Mouse (Mus musculus): ENCODE results near the gene Rasgef1c.

The Rasgef1c gene

GRCm38 (mm10) chr11:49901659-49902458, at the start of gene Rasgef1c:
Rasgef1c (plus strand) TSS chr11:49901835.
- DNase-seq (ENCODE audit: low spot score) = peak; percentile 85

GRCm38 (mm10) chr11:49855144-49855543, 46.5 kb upstream of the Rasgef1c start:
- DNase-seq (ENCODE audit: low spot score) = no peak

DNA sequence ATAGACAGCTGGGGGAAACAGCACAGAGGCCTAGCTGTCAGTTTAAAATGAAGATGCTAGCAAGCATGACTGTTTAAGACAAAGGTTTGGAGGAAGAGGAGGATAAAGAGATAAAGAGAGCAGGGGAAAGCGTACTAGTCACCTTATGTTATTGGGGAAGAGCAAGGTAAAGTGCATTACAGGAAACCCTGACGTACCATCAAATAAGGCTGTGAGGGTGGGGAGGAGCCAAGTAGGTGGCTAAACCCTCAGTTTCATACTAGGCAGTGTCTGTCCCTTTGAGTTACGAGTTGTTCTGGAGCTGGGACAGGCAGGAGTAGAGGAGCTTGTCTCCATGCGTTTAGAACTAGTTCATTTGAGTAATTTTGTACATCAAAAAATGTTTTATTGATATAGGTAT, 40.5 kb upstream of the Rasgef1c start:
- DNase-seq (ENCODE audit: low spot score) = no peak

GRCm38 (mm10) chr11:49863926-49864325, 37.7 kb upstream of the Rasgef1c start:
- DNase-seq (ENCODE audit: low spot score) = no peak

GRCm38 (mm10) chr11:49867320-49867719, 34.3 kb upstream of the Rasgef1c start:
- no peak for DNase-seq (ENCODE audit: low spot score)

DNA sequence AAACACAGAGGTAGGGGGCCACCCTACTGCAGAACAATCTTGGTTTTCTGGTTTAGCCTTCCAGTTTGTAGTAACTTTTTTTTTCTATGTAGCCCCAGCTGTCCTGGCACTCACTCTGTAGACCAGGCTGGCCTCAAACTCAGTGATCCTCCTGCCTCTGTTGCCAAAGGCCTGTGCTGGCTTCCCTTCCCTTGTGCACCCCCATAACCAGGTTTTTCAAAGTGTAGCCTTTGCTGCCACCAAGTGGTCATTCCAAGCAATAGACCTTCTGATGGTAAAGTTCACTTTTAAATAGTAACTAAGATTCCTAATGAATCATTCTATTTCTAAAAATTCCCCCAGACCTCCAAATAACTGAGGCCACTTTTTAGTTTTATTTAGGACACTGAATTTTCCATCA, 31.9 kb upstream of the Rasgef1c start:
- DNase-seq (ENCODE audit: low spot score) = peak; percentile 82

- DNase-seq (ENCODE audit: low spot score) = peak; percentile 85
These were observed 29.7 kb upstream of the Rasgef1c start for GRCm38 (mm10) chr11:49871914-49872313.

DNA sequence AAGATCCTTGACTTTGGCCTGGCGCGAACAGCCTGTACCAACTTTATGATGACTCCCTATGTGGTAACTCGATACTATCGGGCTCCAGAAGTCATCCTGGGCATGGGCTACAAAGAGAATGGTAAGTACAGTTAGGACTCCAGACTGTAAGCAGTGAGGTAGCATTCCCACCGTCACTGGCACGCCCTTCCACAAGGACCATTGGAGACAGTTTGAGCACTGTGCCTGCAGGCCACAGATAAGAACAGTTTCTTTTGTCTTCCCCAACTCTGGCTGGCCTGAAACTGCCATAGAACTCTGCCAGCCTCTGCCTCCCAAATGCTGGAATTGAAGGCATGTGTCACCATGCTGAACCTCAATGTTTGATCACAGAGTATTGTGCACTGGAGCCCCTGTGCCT, 28.9 kb upstream of the Rasgef1c start:
- no peak for DNase-seq (ENCODE audit: low spot score)

DNA sequence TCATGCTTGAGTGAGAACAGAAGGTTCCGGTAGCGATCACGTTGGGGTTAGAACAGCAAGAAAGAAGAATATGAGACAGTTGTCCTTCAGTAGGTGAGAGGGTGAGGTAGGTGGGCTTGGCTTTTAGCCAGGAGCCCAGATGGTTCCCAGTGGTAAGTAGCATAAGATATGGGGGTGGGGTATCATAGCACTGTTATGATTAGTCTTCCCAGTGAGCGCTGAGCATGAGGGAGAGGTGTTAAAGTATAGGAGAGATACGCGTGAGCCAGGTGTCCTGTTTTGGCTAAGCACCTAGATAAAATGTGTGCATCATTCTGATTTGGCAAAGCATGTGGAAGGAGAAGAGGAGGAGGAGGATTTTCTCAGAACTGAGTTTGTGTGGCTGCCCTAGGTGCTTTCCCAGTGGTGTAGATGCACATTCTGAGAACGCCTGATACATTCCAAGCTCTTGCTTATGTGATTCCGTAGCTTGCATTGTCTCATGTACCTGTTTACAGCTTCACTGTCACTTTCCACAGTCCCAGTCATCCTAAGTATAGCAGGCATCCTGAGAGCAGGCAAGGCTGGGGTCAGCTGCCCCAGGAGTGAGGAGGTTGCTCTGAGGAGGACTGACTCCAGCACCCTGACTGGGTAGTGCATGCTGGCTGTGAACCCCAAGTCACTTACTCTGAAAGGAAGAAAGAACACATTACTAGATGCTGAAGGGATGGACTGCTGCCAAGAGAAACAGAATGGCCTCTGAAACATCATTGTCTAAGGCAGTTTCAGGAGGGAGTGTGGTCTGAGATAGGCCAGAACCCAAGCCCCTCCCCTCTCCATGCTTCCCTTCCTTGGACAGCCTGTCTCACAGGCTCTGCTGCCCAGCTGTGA, 24.5 kb upstream of the Rasgef1c start:
- DNase-seq (ENCODE audit: low spot score) = no peak

DNA sequence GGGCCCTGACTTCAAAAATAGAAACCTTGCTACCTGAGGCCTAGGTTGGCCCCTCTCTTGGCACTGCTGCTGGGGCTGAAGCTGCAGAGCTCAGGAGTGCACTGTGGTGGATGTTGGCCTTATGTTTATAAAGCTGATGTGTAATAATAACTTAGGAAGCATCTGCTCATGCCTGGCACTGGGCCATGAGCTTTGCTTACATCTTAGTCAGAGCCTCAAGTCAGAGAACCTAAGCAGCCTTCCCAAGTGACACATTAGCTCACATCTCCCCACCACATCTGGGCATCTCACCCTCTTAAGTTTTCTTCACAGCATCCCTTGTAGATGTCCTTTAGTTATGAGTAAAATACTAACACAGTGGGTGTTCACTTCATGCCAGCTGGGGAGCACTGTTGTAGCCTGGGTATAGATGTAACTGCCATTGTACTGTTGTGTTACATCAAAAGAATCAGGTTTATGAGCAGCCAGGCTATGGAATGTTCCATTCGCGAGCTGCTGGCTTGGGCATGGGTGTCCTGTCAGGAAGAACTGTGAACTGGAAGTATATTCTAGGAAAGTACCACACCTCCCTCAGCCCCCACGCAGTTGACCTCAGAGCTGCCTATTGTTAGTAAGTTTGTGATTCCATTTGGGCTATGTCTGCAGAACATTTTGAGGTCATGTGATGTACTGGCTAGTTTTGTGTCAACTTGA, 21.5 kb upstream of the Rasgef1c start:
- DNase-seq (ENCODE audit: low spot score) = no peak

DNA sequence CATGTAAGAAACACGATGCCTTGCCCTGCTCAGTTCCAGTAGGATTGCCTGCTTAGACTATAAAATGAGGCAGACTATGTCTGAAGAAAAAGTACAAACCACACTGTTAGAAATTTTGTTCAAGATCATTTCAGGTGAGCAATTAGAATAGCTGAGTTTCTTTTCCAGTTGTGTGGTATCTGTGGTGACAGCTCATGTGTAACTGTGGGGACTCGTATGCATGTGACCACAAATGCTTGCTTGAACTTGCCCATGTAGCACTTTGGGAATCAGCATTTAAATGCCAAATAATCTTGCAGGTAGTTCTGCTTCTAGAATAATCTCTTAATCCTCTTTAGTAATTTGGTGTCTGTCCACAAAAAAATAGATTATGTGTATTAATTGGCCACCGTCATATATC, 18.2 kb upstream of the Rasgef1c start:
- no peak for DNase-seq (ENCODE audit: low spot score)

- peak; percentile 7 for DNase-seq (ENCODE audit: low spot score)
These were observed 13.2 kb upstream of the Rasgef1c start for GRCm38 (mm10) chr11:49888469-49888868.

GRCm38 (mm10) chr11:49891993-49892392, 9.6 kb upstream of the Rasgef1c start:
- no peak for DNase-seq (ENCODE audit: low spot score)

DNA sequence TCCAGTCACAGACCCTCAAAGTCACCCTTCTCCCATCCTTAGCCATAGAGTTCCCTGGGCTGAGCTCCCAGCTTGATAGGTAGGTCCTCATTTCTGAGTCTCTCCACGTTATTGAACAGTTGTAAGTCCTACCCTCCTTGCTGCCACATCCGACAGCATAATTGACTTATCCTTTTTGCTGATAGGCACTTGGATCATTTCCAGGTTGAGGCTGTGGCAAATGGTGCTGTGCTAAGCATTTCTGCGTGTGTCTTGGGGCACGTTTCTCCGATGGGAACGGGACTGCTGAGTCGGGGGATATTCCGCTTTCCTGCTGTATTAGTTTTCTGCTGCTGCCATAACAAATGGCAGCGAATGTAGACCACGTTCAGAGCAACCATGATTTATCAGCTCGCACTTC, 7.8 kb upstream of the Rasgef1c start:
- DNase-seq (ENCODE audit: low spot score) = no peak

DNA sequence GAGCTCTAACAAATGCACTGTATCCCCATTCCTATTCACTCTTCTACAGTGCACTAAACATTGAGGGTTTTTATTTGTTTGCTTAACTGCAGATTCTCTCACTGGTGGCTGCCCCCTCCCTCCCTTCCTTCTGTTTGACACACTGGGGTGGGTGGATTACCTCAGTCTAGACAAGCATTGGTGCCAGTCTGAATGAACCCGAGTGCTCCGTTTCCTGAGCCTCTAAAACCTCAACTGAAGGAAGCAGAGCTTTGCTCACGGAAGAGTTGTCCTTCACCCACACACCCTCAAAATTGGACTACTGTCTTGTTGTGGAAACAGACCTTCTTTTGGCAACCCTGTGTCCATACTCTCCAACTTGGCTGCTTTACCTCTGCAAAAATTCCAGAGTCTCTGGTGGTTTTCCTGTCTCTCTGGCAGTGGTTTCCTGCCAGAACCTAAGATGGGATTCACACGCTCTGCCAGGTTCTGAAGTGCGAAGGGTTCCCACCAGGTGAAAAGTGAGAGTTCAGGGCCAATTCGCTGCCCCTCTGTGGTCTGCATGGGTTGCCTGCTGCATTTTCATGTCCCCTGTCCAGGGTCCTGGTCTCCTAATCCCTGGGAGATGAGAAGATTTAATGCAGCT, 5.6 kb upstream of the Rasgef1c start:
- DNase-seq (ENCODE audit: low spot score) = no peak

DNA sequence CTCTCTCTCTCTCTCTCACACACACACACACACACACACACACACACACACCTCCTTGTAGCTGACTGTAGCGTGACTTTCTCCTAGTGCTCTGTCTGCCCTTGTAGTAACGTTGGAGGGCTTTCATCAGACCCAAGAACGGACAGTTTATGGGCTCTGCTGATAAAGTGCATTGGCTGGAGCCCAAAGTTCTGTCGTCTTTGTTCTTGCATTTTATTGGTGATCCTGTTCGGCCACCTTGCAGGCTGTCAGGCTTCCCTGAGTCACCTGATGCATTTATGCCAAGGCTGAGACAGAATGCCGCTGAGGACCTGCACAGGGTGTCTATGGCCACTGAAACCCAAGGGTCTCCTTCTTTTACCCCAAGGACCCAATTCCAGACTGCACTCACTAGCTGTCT, 1.6 kb upstream of the Rasgef1c start:
- DNase-seq (ENCODE audit: low spot score) = no peak

DNA sequence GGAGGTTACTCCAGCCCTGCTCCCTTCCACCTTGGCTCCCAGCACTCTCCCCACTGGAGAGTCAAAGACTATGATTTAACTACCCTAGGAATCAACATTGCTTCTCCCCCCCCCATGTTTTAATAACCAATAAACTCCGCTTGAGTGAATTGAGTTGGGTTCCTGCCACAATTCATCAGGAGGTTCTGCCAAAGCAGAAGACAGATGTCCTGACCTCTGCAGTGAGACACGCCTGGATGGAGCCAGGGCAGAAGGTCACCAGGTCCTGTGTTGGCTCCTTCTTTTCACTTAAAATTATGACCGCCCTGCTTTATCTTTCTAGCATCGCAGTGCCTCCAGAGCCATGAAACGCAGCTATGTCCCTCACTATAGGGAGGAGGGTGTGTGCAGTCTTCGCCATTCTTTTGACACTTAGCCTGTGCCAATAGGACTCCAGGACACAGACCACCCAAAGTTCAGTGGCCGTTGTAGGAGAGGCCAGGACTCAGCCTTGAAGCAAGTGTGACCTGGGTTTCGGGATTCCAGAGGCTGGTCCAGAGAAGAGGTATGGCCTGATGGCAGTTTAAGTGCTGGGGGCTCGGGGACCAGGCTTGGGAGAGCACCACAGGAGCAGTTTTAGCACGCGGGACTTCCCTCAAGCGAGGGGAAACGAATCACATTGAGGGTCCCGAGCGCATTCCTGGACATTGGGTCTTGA, 525 bp upstream of the Rasgef1c start:
- peak; percentile 10 for DNase-seq (ENCODE audit: low spot score)

- DNase-seq (ENCODE audit: low spot score) = peak; percentile 81
These were observed 1.7 kb downstream of the Rasgef1c start for GRCm38 (mm10) chr11:49903333-49903732.

DNA sequence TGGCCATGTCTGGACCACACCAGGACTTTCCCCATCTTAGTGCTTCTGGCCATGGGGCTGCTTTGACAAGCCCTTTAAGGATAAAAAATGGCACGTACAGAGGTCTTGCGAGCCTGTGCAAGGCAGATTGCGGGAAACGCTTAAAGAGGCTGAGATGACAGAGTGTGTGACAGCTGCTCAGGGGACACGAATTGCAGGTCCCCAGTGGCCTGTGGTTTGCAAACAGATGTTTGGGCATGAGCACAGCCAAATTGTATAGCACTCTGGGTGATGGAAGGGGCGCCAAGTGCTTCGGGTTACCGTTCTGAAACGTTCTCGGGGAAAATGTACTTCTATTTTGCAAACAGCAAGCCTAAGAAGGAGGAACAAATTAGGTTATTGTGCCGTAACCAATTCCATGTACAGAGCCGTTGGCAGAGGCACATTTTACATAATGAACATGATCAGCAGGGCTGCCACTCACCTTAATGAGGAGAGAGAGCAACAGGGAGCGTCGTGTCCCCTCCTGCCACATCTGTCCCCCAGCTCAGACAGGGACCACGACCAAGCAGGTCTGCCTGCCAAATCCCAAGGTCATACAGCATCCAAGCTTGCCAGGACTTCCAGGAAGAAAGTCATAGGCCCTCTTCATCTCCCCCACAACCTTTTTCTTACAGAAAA, 17.0 kb downstream of the Rasgef1c start:
- no peak for DNase-seq (ENCODE audit: low spot score)

DNA sequence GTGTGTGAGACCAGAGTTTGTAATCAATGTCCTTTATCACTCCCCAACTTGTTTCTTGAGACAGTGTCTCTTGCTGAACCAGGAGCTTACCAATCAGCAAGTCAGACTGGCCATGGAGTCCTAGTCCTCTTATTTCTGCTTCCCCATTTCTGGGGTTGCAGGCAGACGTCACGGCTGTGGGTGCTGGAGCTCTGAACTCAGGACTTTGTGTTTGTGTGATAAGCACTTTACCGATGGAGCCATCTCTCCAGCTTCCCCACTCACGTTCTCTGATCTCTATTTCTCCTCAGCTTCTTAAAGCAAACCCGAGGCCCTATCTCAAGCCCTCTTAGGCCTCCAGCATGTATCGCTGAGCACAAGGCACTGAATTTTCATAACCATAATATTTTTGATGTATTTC, 17.7 kb downstream of the Rasgef1c start:
- no peak for DNase-seq (ENCODE audit: low spot score)

DNA sequence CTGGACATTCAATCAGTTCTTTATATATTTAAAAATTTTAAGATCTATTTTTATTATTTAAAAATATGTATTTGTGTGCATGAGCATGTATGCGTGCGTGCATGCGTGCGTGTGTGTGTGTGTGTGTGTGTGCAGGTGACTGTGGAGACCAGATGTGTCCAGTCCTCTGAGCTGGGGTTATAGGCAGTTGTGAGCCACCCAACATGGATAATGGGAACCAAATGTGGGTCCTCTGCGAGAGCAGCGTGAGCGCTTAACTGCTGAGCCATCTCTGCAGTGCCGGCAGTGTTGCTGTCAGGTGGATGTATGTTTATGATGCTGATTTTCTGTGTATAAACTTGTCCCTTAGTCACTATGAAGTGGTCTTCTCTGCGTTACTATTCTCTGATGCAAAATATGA, 21.9 kb downstream of the Rasgef1c start:
- no peak for DNase-seq (ENCODE audit: low spot score)
